ENCODE assay signal across 8 mouse cellular contexts in the genomic region with DNA sequence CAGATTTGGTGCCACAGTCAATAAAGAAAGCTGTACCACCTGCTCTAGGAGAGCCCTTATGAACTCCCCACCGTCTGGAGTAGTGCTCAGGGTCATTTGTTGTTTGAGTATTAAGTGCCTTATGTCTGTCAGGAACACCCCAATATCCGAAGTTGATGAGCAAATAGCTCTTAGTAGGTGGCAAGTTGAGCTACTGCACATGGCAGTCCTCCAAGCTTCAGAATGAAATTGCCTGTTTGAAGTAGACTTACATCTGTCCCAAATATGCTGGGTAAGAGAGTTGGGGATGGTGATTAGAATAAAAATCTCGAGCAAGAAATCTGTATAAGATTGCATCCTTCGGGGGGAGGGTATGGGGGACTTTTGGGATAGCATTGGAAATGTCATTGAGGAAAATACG. TPM values are rescaled to one million over a fixed set of nuclear protein-coding genes. Genes with fewer than 3 reads are reported as not detected.
A peak's percentile ranks its signal among the peaks of the same experiment; 100 is the strongest.
DNase-seq lines count a peak whose midpoint lies in the region; ATAC-seq and TF ChIP-seq lines count a peak whose summit lies in the region.

No protein-coding gene starts in this region.

- no peaks in the 10 kb centered on the region for H3K27me3 ChIP-seq in kidney, adult 2 months (replicated peaks; ENCODE audit: control insufficient read depth, insufficient read depth, low read length)
- no peaks in the 10 kb centered on the region for H3K27me3 ChIP-seq in liver, embryonic 16.5 days (ENCODE audit: control insufficient read depth, insufficient read depth, low read depth, low read length)

- WGBS in kidney, adult 2 months = 22% methylated on average over 5 of the region's 5 CpGs
- 12% methylated on average over 5 of the region's 5 CpGs for WGBS in liver, embryonic 16.5 days (ENCODE audit: insufficient replicate concordance)

- H3K27ac ChIP-seq in kidney, adult 2 months (ENCODE audit: insufficient read depth, low read depth, low read length) = peak overlapping the region; percentile 29
- peak overlapping the region; percentile 33; the same call in 1 of the 2 replicates for H3K27ac ChIP-seq in liver, embryonic 16.5 days (ENCODE audit: low read length)

- H3K9me3 ChIP-seq in liver, embryonic 16.5 days (replicated peaks; ENCODE audit: control insufficient read depth, low read length) = no peaks in the 10 kb centered on the region

- TF ChIP-seq POLR2A in kidney, adult 2 months (IDR thresholded peaks at IDR 0.05; ENCODE audit: low read depth, low read length) = no peak

- no peak for ATAC-seq in liver, embryonic 16.5 days (ENCODE audit: low read depth)

- no peaks in the 10 kb centered on the region for H3K36me3 ChIP-seq in kidney, adult 2 months (ENCODE audit: control insufficient read depth, insufficient read depth, low read length)
- H3K36me3 ChIP-seq in liver, embryonic 16.5 days (ENCODE audit: control insufficient read depth, insufficient read depth) = peaks cover 16% of the 10 kb centered on the region

- H3K4me2 ChIP-seq in liver, embryonic 16.5 days (ENCODE audit: low read depth, low read length) = peak overlapping the region; percentile 79

- H3K4me1 ChIP-seq in kidney, adult 2 months (ENCODE audit: control insufficient read depth, insufficient read depth, low read length) = peaks cover 10% of the 10 kb centered on the region; the same call in 1 of the 2 replicates
- H3K4me1 ChIP-seq in liver, embryonic 16.5 days (ENCODE audit: control insufficient read depth, low read depth, low read length) = peaks cover 14% of the 10 kb centered on the region

- TF ChIP-seq CTCF in kidney, adult 2 months (conservative IDR thresholded peaks at IDR 0.05; ENCODE audit: insufficient read depth, insufficient read length, low read depth, low read length) = no peak

- DNase-seq in kidney, adult 2 months = no peak
- DNase-seq in kidney, adult 8-10 months = no peak
- DNase-seq in adipocyte (ENCODE audit: low spot score) = peak; percentile 52
- peak; percentile 38 for DNase-seq in forelimb bud, embryonic 11.5 days (ENCODE audit: low read depth, low spot score)
- DNase-seq in ovary, postnatal 14 days (ENCODE audit: low spot score) = no peak
- no peak for DNase-seq in gastrocnemius, adult 8-10 months (ENCODE audit: low spot score in 2 of 2)
- DNase-seq in thymus, postnatal 10 days (ENCODE audit: low spot score in 2 of 2) = no peak

- H3K4me3 ChIP-seq in kidney, adult 2 months (ENCODE audit: insufficient read depth, low read depth, low read length) = no peak overlapping the region
- H3K4me3 ChIP-seq in liver, embryonic 16.5 days (ENCODE audit: low read depth, low read length) = no peak overlapping the region

- peak overlapping the region; percentile 40; the same call in 1 of the 2 replicates for H3K9ac ChIP-seq in liver, embryonic 16.5 days (ENCODE audit: low read depth, low read length)

RNA-seq across cellular contexts. Expression of gene Wdr5, which starts 24.4 kb away (rescaled TPM):
- polyA plus RNA-seq in kidney, adult 2 months (2012; rRNA removed) = 28.7 and 29.7 TPM in 2 replicates
- 22.2 and 22.4 TPM in 2 replicates for polyA plus RNA-seq in liver, embryonic 16.5 days (2015; fragmentation: Nextera tagmentation; extraction: Ambion mirVana)
- 10 to 100 TPM; 15.4 to 19.7 (median 17.1) TPM for total RNA-seq in gastrocnemius, adult 8-10 months (2022)

RNA-seq across cellular contexts. Expression of gene Brd3, which starts 31.9 kb away (rescaled TPM):
- 16.4 and 16.7 TPM in 2 replicates for polyA plus RNA-seq in kidney, adult 2 months (2012; rRNA removed)
- polyA plus RNA-seq in liver, embryonic 16.5 days (2015; fragmentation: Nextera tagmentation; extraction: Ambion mirVana) = 21.5 and 24.3 TPM in 2 replicates
- 10 to 100 TPM; 19.4 to 29.0 (median 24.9) TPM for total RNA-seq in gastrocnemius, adult 8-10 months (2022)

Comparison
In these comparisons a context has a peak if more than half of its experiments do, and no peak if none do; other contexts are left out.
1. DNase-seq: peak in adipocyte (single experiment) and forelimb bud, embryonic 11.5 days (single experiment); none in kidney, adult 2 months (single experiment), kidney, adult 8-10 months (0 of 2), ovary, postnatal 14 days (single experiment), gastrocnemius, adult 8-10 months (0 of 2) and thymus, postnatal 10 days (0 of 2).